Mouse (Mus musculus): ENCODE results near the gene Gm9972.

The Gm9972 gene

DNA sequence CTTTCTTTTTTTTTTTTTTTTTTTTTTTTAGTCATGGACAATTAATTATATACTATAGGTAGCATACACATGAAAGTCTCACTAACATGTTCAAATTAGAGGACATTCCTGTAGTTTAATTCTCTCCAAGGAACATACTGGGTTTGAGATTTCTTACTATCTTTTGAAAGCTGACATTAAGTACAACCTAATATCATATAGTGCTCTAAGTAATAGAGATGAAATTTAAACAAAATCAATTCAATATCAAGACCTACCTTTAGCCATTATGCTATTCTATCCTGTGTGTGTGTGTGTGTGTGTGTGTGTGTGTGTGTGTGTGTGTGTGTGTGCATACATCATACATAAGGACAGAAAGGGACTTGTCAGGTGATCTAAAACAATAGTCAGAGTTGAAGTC lies at the start of gene Gm9972:
Gene Gm9972 (plus strand): TSS at position 301 of the 400 bp plus-strand sequence.
- no peak for DNase-seq (ENCODE audit: low read depth, low spot score)

DNA sequence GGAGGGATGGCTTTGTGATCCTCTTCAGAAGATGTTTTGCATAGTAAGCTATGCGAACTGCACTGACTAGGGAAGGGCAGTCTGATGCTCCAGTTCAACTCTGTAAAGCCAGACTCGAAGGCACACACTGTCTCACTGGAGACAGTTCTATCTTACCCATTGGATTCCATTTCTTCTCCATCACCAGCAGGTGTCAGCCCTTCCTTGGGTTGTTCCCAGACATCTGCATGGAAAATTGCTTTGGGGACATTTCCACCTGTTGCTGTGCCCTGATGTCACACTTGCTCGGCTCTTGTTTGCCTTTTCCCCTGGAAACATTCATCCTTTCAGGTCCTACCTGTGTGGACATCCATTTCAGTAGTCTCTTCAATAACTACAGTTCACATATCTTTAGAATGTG lies 36.4 kb upstream of the Gm9972 start:
- DNase-seq (ENCODE audit: low read depth, low spot score), result no peak

DNA sequence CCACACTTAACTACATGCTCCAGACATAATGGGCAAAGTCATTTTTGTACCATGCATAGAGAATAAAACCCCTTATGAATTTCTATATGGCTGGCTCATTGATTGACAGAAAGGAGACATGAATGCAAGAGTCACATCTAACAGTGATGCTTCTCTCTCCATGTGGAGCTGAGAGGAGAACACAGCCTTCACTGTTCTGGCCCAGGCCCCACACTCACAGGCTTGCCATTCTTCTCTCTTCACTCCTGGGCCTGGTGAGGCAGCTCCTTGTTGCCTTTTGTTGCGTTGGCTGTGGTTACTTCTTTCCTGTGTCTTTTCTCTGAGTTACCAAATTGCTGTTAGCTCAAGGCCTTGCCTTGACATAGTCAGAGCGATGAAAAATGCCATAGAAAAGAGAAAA lies 23.6 kb upstream of the Gm9972 start:
- no peak for DNase-seq (ENCODE audit: low read depth, low spot score)

DNA sequence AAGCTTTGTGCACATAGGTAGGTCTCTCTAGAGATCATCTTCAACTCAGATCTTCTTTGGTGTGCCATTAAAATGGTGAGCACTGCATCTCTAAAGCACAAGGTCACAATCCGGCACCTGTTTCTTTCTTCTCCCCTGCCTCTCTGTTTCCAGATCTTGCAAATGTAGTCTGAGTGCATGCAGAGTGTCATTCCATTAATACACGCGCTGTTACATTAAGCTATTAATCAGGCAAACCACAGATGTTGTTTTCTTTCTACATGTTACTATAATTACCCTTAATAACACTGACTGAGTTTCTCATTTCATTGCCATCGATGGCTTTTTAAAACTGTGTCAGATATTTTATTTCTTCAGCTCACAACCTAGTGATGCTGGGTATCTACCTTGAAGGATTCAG lies 22.6 kb upstream of the Gm9972 start:
- no peak for DNase-seq (ENCODE audit: low read depth, low spot score)

GRCm38 (mm10) chr11:43023109-43023688 lies 12.3 kb upstream of the Gm9972 start:
- DNase-seq (ENCODE audit: low read depth, low spot score), result no peak

GRCm38 (mm10) chr11:43029813-43030212 lies 5.7 kb upstream of the Gm9972 start:
- DNase-seq (ENCODE audit: low read depth, low spot score), result no peak

DNA sequence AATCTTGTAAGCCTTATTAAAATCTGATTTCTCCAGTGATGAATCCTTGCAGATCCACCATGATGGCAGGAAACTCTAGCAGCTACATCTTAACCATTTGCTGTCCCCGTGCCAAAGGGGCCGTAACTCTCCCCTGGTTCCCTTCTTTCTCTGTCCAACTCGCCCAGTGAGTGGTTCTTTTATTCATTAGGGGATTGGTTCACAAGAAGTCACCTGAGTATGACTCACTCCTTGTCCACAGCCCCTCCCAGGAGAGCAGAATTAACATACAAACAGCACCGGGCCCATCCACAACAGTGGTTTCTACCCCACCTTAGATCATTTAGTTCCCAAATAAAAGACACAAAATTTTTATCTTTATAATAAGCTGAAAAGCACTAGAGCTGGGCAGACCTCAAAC lies 3.4 kb upstream of the Gm9972 start:
- no peak for DNase-seq (ENCODE audit: low read depth, low spot score)

DNA sequence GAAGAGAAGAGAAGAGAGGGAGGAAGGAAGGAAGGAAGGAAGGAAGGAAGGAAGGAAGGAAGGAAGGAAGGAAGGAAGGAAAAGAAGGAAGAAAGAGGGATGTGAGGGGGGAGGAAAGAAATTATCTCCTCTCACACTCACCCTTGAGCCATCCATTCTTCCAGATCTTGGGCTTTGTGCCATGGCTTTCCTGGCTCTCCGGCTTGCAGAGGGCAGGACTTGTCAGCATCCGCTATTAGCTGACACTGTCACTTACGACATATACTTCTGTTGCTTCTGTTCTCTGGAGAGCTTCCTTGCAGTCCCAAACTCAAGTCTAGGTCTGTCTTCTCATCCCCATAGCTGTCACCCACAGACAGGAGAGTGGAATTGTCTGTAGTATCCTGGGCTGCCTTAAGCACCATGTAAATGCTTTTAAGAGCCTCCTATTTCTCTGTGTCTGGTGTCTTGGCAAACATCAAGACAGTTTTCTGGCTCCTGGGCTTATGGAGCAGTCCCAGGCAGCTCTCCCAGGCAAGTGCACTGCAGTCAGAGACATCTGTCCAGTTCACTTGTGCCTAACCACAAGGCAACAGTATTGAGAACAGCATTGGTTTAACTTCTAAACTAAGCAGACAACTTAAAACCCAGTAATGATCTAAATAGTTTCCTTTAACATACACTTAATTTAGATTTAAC lies 10.5 kb downstream of the Gm9972 start:
- no peak for DNase-seq (ENCODE audit: low read depth, low spot score)

GRCm38 (mm10) chr11:43049363-43049762 lies 13.8 kb downstream of the Gm9972 start:
- no peak for DNase-seq (ENCODE audit: low read depth, low spot score)

GRCm38 (mm10) chr11:43054972-43055371 lies 19.4 kb downstream of the Gm9972 start:
- no peak for DNase-seq (ENCODE audit: low read depth, low spot score)

GRCm38 (mm10) chr11:43059437-43059970 lies 24.0 kb downstream of the Gm9972 start:
- no peak for DNase-seq (ENCODE audit: low read depth, low spot score)

GRCm38 (mm10) chr11:43062286-43062685 lies 26.7 kb downstream of the Gm9972 start:
- no peak for DNase-seq (ENCODE audit: low read depth, low spot score)

DNA sequence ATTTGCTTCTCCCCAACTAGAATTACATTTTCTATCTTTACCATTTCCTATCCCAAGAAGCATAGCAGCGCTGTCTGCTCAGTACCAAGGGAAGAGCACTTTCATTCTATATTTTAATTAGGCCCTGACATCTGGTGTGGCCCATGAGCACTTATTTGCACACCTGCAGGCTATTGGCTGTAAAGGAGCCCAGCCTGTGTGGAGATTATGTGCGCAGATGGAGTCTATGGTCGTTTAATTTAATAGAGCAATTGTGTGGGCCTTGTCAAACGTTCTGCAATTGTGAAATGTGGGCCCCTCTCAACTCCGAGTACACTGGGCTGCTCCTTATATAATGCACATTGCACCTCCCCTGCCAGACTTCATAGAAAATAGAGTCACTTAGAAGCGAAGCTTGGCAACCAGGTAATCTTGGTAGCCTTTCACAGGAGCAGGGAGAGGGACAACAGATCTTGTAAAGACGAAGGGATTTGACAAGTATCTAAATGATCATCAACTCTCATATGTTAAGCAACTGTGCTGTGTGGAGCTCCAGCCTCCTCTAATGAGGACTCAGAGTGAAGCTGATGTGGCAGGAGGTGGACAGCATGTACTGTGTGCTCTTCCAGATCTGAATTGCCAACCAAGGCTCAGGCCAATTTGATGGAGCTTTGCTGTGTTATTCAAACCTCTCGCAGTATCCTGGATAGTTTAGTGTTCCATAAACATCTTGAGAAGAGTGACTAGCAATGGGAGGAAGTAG lies 50.9 kb downstream of the Gm9972 start:
- no peak for DNase-seq (ENCODE audit: low read depth, low spot score)
